Mouse (Mus musculus) frontal cortex, adult (tissue): ENCODE measurements at regions not wholly inside any gene's neighbourhood (a gene's known extent, or its start where the extent isn't known, plus 50 kb on each side); places are given as distances from the start of the nearest gene placed in this dataset.
A peak's percentile ranks its signal among the peaks of the same experiment; 100 is the strongest.

Source experiments
- ATAC-seq: cut with Nextera tagmentation; 2 replicates; pipeline ENCODE4 v1.9.2; 2017; ENCODE audit warnings: mild to moderate bottlenecking, moderate library complexity, mixed read lengths; ENCODE audit not compliant: low TSS enrichment

DNA sequence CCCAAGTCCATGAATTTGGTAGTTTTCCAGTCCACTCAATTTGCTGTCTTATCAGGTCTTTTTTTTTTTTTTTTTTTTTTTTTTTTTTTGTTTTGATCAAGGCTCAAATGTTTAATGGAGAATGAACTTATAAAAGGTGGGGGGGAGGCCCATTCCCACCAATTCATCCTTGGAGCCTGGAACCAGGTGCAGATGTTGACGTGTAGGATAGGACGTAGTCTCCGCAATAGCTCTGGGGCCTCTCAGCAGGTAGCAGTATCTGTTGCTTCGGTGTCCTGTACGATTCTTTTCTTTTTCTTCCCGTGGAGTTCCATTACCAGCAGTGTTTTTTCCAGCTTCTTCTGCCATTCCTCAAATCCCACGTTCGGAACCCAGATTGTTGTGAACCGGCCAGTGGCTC is 1296.3 kb upstream of the Ppp6c start:
- ATAC-seq: no peak

GRCm38 (mm10) chr2:40510594-40511304 is 1284.5 kb upstream of the Ppp6c start:
- peak; percentile 23; the same call in 1 of the 2 replicates for ATAC-seq

- ATAC-seq: no peak
Observed at GRCm38 (mm10) chr2:40478747-40479662, 1252.8 kb upstream of the Ppp6c start.

DNA sequence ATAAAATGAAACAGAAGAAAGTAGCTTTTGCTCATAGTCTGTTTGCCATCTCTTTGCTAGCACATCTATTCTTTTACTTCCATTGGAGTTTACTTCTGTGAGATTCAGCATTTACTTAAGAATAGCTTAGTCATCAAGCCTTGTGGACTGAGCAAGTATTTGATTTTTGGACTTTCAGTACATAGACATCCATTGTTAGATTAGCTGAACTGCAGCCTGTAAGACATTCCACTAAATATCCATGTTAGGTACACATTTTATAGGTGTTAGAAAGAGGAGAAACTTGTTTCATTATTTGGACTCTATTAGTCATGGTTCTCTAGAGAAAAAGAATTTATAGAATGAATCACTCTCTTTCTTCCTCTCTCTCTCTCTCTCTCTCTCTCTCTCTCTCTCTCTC is 1251.2 kb upstream of the Ppp6c start:
- ATAC-seq: no peak

DNA sequence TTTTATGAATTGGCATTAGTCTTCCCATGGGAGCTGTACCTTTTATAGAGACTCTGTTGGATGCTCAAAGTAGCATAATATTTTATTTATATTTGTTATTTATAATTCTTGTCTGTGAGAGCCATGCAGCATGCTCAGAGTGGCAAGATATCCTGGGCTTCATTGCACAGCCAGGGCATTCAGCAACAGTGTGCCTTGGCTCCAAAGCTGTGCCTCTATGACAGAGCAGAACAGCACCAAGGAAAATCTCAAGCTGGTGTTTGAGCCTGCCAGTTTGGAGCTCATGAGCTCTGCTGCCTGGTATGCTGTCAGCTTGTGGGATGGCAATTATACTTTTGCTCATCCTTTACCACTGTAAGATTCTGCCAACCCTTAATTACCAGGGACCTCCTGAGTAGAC is 1230.1 kb upstream of the Ppp6c start:
- no peak for ATAC-seq

DNA sequence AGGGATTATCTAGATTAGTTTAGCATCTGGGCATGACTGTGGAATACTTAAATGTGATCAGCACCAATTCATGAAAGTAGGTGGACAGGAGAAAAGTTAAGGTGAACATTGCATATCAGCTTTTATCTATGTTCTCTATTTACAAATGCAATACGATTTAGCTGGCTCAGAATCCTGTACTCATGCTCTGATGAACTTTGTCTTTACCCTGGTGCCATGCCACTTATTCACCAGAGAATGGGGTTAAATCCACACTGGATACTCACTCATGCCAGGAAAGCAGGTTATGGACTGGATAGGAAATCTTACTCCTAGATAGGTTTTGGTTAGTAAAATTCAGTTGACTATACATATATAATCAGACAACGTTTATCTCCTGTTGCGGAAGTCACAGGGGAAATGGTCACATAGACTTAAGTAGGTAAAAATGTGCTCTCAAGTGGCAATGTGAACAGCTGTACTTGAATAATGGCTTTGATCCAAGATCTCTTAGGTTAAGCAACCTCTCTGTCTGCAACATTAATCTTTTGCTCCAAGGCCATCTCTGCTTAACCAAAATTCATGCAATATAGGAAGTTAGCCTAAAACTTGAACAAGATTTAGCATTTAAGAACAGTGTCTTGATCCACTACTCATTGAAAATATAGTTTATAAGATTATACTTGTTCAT is 1206.7 kb upstream of the Ppp6c start:
- ATAC-seq: no peak

GRCm38 (mm10) chr2:40431335-40431734 is 1205.1 kb upstream of the Ppp6c start:
- no peak for ATAC-seq

GRCm38 (mm10) chr2:40402418-40402817 is 1176.2 kb upstream of the Ppp6c start:
- peak; percentile 50; the same call in 1 of the 2 replicates for ATAC-seq
